Mouse (Mus musculus) liver, adult 2 months (tissue): Measurements from ENCODE around the gene Bcas2. TPM values are rescaled to one million over a fixed set of nuclear protein-coding genes. Genes with fewer than 3 reads are reported as not detected.

Experiments used
- DNase-seq: peaks from one replicate; pipeline ENCODE4 v3.0.0-alpha.2; 2011; ENCODE audit warnings: low read depth, low spot score; ENCODE audit errors: extremely low read depth
- H3K27ac ChIP-seq: fragments of 200-500 bp; replicated peaks from 2 replicates; pipeline ENCODE4 v1.5.1; 2012; ENCODE audit warnings: low read depth, mild to moderate bottlenecking, control low read depth, inconsistent platforms, low read length; ENCODE audit not compliant: insufficient read depth
- H3K27me3 ChIP-seq: fragments of 200-500 bp; 2 replicates; pipeline ENCODE4 v1.6.1; 2012; ENCODE audit warnings: mild to moderate bottlenecking, moderate library complexity, low read length, inconsistent platforms; ENCODE audit not compliant: control insufficient read depth, insufficient read depth
- H3K36me3 ChIP-seq: fragments of 200-500 bp; 2 replicates; pipeline ENCODE4 v1.6.1; 2012; ENCODE audit warnings: low read length, inconsistent platforms; ENCODE audit not compliant: control insufficient read depth, insufficient read depth
- H3K4me1 ChIP-seq: fragments of 200-500 bp; 2 replicates; pipeline ENCODE4 v1.6.1; 2011; ENCODE audit warnings: low read length; ENCODE audit not compliant: control insufficient read depth, insufficient read depth
- H3K4me3 ChIP-seq: fragments of 200-500 bp; 2 replicates; pipeline ENCODE4 v1.5.1; 2011; ENCODE audit warnings: low read depth, mild to moderate bottlenecking, control low read depth, low read length, moderate library complexity; ENCODE audit not compliant: insufficient read depth
- H3K79me2 ChIP-seq: fragments of 200-500 bp; 2 replicates; pipeline ENCODE4 v1.6.1; 2012; ENCODE audit warnings: inconsistent platforms, mild to moderate bottlenecking, low read length, moderate library complexity; ENCODE audit not compliant: control insufficient read depth, insufficient read depth
- H3K9ac ChIP-seq: fragments of 200-500 bp; 2 replicates; pipeline ENCODE4 v1.6.1; 2012; ENCODE audit warnings: low read depth, mild to moderate bottlenecking, control low read depth, inconsistent platforms, low read length
- CTCF ChIP-seq: fragments of 200-500 bp; IDR thresholded peaks from 2 replicates; pipeline ENCODE4 v1.5.1; 2011; ENCODE audit warnings: low read depth, low read length, control low read depth
- POLR2A ChIP-seq: fragments of 200-500 bp; IDR thresholded peaks from 2 replicates; pipeline ENCODE4 v1.6.1; 2011; ENCODE audit warnings: low read length, control low read depth; ENCODE audit not compliant: insufficient read depth; ENCODE audit errors: extremely low read depth
- WGBS: fragments of 180-500 bp; shearing (Covaris S2); methylation state at CpG from one replicate; pipeline ENCODE4 v1.1.7; 2018; 5-methylcytosine and 5-hydroxymethylcytosine counted together
- polyA plus RNA-seq: library from polyadenylated mRNA; depleted of rRNA; stranded (reverse); fragments of >200 nt; gene quantifications from 2 replicates; pipeline ENCODE4 v1.2.3, GENCODE M21; 2012; rRNA removed
- total RNA-seq: library from RNA; depleted of rRNA; stranded (reverse); fragments of >200 nt; gene quantifications from 2 replicates; pipeline ENCODE4 v1.2.3, GENCODE M21; 2014; rRNA removed

The Bcas2 gene
- total RNA-seq (28.3 and 28.7 TPM in 2 replicates), polyA plus RNA-seq (13.4 and 15.9 TPM in 2 replicates)

GRCm38 (mm10) chr3:103171505-103172267, at the start of gene Bcas2:
TSS of gene Bcas2 (plus strand) at chr3:103171655.
- H3K9ac ChIP-seq: peak within 1 kb of the TSS; percentile 74
- H3K36me3 ChIP-seq: peaks cover 17% of the 10 kb centered on the region
- under 1% methylated on average over 56 of the region's 56 CpGs for WGBS

DNA sequence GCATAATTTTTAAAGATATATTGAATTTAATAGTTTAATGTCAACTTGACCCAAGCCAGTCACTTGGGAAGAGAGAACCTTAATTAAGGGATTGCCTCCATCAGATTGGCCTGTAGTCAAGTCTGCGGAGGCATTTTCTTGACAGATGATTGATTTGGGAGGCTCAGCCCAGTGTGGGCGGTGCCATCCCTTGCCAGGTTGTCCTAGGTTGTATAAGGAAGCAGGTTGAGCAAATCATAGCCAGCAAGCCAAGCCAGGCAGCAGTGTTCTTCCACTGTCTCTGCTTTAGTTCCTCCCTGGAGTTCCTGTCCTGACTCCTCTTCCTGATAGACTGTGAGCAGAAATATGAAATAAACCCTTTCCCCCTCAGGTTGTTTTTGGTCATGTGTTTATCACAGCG, 47.8 kb upstream of the Bcas2 start:
- Histone ChIP-seq H3K36me3 (no peaks in the 10 kb centered on the region), H3K4me3 (no peak overlapping the region), H3K79me2 (no peaks in the 10 kb centered on the region), H3K9ac (no peak overlapping the region), H3K4me1 (no peaks in the 10 kb centered on the region), H3K27me3 (no peaks in the 10 kb centered on the region), H3K27ac (no peak overlapping the region)
- no peak for TF ChIP-seq POLR2A
- TF ChIP-seq CTCF: no peak
- WGBS: 69% methylated on average over 3 of the region's 3 CpGs
- no peak for DNase-seq

More at GRCm38 (mm10) chr3:103171505-103172267, at the start of gene Bcas2:
- peaks cover 5% of the 10 kb centered on the region for H3K4me1 ChIP-seq
- H3K79me2 ChIP-seq: no peaks in the 10 kb centered on the region; the same call in 1 of the 2 replicates
- peak within 1 kb of the TSS; percentile 27; the same call in 1 of the 2 replicates for H3K27ac ChIP-seq
- peak; percentile 82 for DNase-seq
- TF ChIP-seq CTCF (no peak), POLR2A (peak; percentile 87)
- H3K4me3 ChIP-seq: peak within 1 kb of the TSS; percentile 63
- no peaks in the 10 kb centered on the region for H3K27me3 ChIP-seq

GRCm38 (mm10) chr3:103126138-103126537, 45.3 kb upstream of the Bcas2 start:
- TF ChIP-seq POLR2A: no peak
- no peak for TF ChIP-seq CTCF
- Histone ChIP-seq H3K79me2 (no peaks in the 10 kb centered on the region), H3K27ac (no peak overlapping the region), H3K4me1 (no peaks in the 10 kb centered on the region; the same call in 1 of the 2 replicates), H3K27me3 (no peaks in the 10 kb centered on the region), H3K9ac (no peak overlapping the region), H3K4me3 (no peak overlapping the region), H3K36me3 (no peaks in the 10 kb centered on the region)
- DNase-seq: no peak
- 97% methylated on average over 3 of the region's 3 CpGs for WGBS

GRCm38 (mm10) chr3:103127177-103127576, 44.3 kb upstream of the Bcas2 start:
- WGBS: 69% methylated on average over 2 of the region's 2 CpGs
- Histone ChIP-seq H3K27ac (no peak overlapping the region), H3K36me3 (no peaks in the 10 kb centered on the region), H3K4me1 (no peaks in the 10 kb centered on the region; the same call in 1 of the 2 replicates), H3K27me3 (no peaks in the 10 kb centered on the region), H3K9ac (no peak overlapping the region), H3K4me3 (no peak overlapping the region), H3K79me2 (no peaks in the 10 kb centered on the region)
- no peak for TF ChIP-seq CTCF
- no peak for TF ChIP-seq POLR2A
- no peak for DNase-seq

DNA sequence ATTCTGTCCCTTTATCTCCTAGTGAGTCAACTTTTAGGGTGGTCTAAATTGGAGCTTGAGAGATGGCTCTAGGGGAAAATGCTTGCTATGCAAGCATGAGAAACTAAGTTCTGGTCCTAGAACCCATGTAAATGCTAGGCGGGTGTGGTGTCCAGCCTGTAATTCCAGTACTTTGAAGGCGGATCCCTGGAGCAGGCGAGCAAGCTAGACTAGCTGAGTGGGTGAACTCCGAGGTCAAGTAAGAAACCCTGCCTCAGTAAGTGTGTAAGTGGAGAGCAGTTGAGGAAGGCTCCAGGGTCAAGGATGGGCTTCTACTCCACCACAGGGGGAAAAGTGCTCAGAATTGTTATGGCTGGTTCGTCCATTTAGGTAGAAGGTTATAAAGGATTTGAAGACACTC, 43.7 kb upstream of the Bcas2 start:
- H3K4me3 ChIP-seq: no peak overlapping the region
- H3K4me1 ChIP-seq: no peaks in the 10 kb centered on the region; the same call in 1 of the 2 replicates
- WGBS: 87% methylated on average over 5 of the region's 5 CpGs
- no peaks in the 10 kb centered on the region for H3K79me2 ChIP-seq
- no peak overlapping the region for H3K27ac ChIP-seq
- no peaks in the 10 kb centered on the region for H3K27me3 ChIP-seq
- DNase-seq: no peak
- H3K36me3 ChIP-seq: no peaks in the 10 kb centered on the region
- H3K9ac ChIP-seq: no peak overlapping the region
- TF ChIP-seq POLR2A (no peak), CTCF (no peak)

GRCm38 (mm10) chr3:103128251-103128650, 43.2 kb upstream of the Bcas2 start:
- Histone ChIP-seq H3K36me3 (no peaks in the 10 kb centered on the region), H3K4me3 (no peak overlapping the region), H3K79me2 (no peaks in the 10 kb centered on the region), H3K27ac (no peak overlapping the region), H3K4me1 (no peaks in the 10 kb centered on the region; the same call in 1 of the 2 replicates), H3K27me3 (no peaks in the 10 kb centered on the region), H3K9ac (no peak overlapping the region)
- TF ChIP-seq CTCF: no peak
- no peak for TF ChIP-seq POLR2A
- WGBS: 76% methylated on average over 4 of the region's 4 CpGs
- DNase-seq: no peak
